Mouse (Mus musculus) liver, embryonic 16.5 days (tissue): ENCODE measurements around the gene Zscan10. TPM values are rescaled to one million over a fixed set of nuclear protein-coding genes. Genes with fewer than 3 reads are reported as not detected.

Experiments
- ATAC-seq: fragments of 200-750 bp; cut with Nextera tagmentation; 2 replicates; pipeline ENCODE4 v1.8.0; 2017; ENCODE audit warnings: low read depth, mild to moderate bottlenecking, moderate number of reproducible peaks, moderate library complexity
- H3K27ac ChIP-seq: fragments of 300-500 bp; sonication (generic); 2 replicates; pipeline ENCODE4 v1.5.1; 2014; ENCODE audit warnings: mild to moderate bottlenecking, low read length
- H3K27me3 ChIP-seq: fragments of 300-500 bp; sonication (generic); 2 replicates; pipeline ENCODE4 v1.6.1; 2014; ENCODE audit warnings: low read depth, low read length, mixed read lengths; ENCODE audit not compliant: control insufficient read depth, insufficient read depth
- H3K36me3 ChIP-seq: fragments of 300-500 bp; sonication (generic); 2 replicates; pipeline ENCODE4 v1.6.1; 2014; ENCODE audit warnings: mild to moderate bottlenecking; ENCODE audit not compliant: control insufficient read depth, insufficient read depth
- H3K4me1 ChIP-seq: fragments of 300-500 bp; sonication (generic); 2 replicates; pipeline ENCODE4 v1.6.1; 2014; ENCODE audit warnings: low read depth, low read length, mixed read lengths; ENCODE audit not compliant: control insufficient read depth
- H3K4me2 ChIP-seq: fragments of 300-500 bp; sonication (generic); 2 replicates; pipeline ENCODE4 v1.6.1; 2014; ENCODE audit warnings: low read depth, low read length, mixed read lengths
- H3K4me3 ChIP-seq: fragments of 300-500 bp; sonication (generic); 2 replicates; pipeline ENCODE4 v1.5.1; 2014; ENCODE audit warnings: low read depth, mild to moderate bottlenecking, low read length
- H3K9ac ChIP-seq: fragments of 300-500 bp; sonication (generic); 2 replicates; pipeline ENCODE4 v1.6.1; 2014; ENCODE audit warnings: low read depth, low read length
- H3K9me3 ChIP-seq: fragments of 300-500 bp; sonication (generic); replicated peaks from 2 replicates; pipeline ENCODE4 v1.6.1; 2016; ENCODE audit warnings: low read length; ENCODE audit not compliant: control insufficient read depth
- WGBS: fragments of 180-500 bp; shearing (Covaris S2); extraction: QIAGEN DNeasy Blood & Tissue Kit; methylation state at CpG from one replicate; pipeline ENCODE4 v1.1.7; 2014; ENCODE audit not compliant: insufficient replicate concordance; 5-methylcytosine and 5-hydroxymethylcytosine counted together
- polyA plus RNA-seq: library from polyadenylated mRNA; unstranded; fragments of >200 nt; fragmentation: Nextera tagmentation; extraction: Ambion mirVana; gene quantifications from 2 replicates; pipeline ENCODE4 v1.2.1, GENCODE M21; 2015

Gene Zscan10
- polyA plus RNA-seq, 1 experiment from 2014 or later: not detected

DNA sequence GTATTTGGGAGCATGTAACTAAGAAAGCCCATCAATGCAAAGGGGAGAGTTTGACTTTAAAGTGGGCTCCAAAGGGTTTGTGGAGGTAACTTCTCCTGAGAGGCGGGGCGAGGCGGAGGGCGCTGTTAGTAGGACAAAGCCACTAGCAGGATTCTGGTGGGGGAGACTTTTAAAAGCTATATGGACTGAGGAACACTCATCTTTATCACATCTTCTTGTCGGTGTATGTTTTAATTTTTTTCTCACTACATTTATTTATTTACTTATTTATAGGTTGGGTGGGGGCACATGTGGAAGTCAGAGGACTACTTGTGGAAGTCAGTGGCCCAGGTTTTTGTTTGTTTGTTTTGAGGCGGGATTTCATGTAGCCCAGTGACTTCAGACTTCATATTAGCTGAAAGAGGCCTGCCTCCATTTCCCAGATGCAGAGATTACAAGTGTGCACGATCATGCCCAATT, 1.0 kb upstream of the Zscan10 start:
- H3K4me2 ChIP-seq: peak overlapping the region; percentile 80
- H3K27ac ChIP-seq: peak overlapping the region; percentile 89
- H3K27me3 ChIP-seq: no peaks in the 10 kb centered on the region
- 14% methylated on average over 7 of the region's 7 CpGs for WGBS
- H3K9me3 ChIP-seq: no peaks in the 10 kb centered on the region
- H3K36me3 ChIP-seq: no peaks in the 10 kb centered on the region
- H3K4me1 ChIP-seq: peaks cover 9% of the 10 kb centered on the region
- ATAC-seq: no peak
- H3K4me3 ChIP-seq: peak overlapping the region; percentile 62
- H3K9ac ChIP-seq: peak overlapping the region; percentile 69

DNA sequence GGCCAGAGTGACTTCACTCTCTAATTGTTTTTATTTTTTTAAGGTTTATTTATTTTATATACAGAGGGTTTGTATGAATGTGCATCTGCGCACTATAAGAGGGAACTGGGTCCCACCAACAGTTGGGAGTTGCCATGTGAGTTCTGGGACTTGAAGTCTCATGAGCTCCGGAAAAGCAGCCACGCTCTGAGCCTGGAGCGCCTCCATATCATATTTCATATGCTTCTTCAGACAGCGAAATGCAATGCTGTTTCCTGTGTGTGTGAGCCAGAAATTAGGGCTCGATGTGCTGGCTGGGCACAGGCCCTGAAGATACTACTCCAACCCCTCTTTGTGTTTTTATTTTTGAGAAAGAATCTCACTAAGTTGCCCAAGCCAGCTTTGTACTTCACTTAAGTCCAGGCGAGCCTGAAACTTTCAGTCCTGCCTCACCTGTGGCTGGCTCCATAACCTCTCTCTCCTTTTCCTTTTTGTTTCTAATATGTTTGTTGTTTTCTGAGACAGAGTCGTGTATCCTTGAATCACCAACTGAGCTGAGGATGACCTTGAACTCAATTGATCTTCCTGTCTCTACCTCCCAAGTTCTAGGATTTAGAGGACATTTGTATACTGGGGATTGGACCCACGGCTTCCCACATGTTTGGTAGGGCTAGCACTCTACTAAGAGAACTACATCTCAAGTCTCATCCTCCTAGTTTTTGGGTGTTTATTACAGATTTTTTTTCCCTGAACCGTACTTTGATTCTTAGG, 1.4 kb downstream of the Zscan10 start:
- Histone ChIP-seq H3K27me3 (no peaks in the 10 kb centered on the region), H3K9ac (no peak overlapping the region), H3K9me3 (no peaks in the 10 kb centered on the region), H3K27ac (no peak overlapping the region), H3K36me3 (no peaks in the 10 kb centered on the region), H3K4me1 (peaks cover 9% of the 10 kb centered on the region), H3K4me2 (no peak overlapping the region), H3K4me3 (no peak overlapping the region)
- ATAC-seq: no peak
- 50% methylated on average over 10 of the region's 10 CpGs for WGBS

DNA sequence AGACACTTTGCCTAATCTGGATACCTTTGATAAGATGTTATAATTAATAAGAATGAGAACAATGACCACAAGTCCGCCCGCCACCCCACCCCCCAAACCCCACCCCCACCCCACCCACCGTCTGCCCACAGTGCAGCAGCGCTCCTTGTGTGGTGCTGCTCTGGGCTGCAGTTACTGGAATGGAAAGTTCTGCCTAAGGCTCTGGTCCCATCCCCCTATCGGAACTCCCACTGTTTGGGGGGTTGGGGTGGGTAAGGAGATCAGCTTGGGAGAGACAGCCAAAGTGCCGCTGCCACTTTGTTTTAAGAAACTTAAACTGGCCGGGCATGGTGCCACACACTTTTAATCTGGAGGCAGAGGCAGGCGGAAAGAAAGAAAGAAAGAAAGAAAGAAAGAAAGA, 2.4 kb downstream of the Zscan10 start:
- Histone ChIP-seq H3K36me3 (no peaks in the 10 kb centered on the region), H3K9ac (no peak overlapping the region), H3K27me3 (no peaks in the 10 kb centered on the region), H3K9me3 (no peaks in the 10 kb centered on the region), H3K4me3 (no peak overlapping the region), H3K27ac (no peak overlapping the region), H3K4me1 (peaks cover 9% of the 10 kb centered on the region), H3K4me2 (no peak overlapping the region)
- 29% methylated on average over 8 of the region's 8 CpGs for WGBS
- ATAC-seq: no peak

DNA sequence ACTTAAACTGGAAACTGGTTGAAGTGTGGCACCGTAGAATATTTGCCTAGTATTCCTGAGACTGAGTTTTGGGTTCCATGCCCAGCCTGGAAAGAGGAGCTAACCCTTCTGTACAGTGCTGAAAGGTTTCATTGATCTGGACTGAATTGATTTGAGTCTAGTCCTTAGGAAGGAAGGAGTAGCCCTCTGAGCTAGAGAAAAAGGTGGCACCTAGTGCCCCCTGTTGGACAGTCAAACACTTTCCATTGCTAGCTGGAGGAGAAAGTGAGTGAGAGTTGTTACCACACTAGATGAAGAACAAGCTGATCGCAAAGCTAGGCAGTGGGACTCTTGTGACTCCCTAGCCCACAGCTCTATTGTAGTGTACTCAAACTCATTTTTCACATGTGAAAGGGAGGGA, 2.9 kb downstream of the Zscan10 start:
- Histone ChIP-seq H3K4me2 (no peak overlapping the region), H3K9ac (no peak overlapping the region), H3K27ac (no peak overlapping the region), H3K36me3 (no peaks in the 10 kb centered on the region), H3K9me3 (no peaks in the 10 kb centered on the region), H3K27me3 (no peaks in the 10 kb centered on the region), H3K4me3 (no peak overlapping the region), H3K4me1 (peaks cover 9% of the 10 kb centered on the region)
- 43% methylated on average over 2 of the region's 2 CpGs for WGBS
- no peak for ATAC-seq

DNA sequence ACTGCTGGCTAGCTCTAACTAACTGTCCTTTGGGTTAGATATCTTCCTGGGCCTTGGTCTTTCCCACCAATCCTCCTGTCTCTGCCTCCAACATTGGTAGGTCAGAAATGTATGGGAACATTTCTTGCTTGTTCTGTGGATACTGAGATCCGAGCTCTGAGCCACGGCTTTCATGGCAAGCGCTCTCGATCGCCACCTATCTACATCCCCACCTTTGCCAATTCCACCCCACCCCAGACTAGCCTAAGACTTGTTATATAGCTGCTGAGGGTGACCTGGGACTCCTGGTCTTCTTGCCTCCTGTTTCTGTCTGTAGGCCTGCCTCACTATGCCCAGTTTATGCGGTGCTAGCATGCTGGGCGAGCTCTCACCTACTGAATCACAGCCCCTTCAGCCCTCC, 3.7 kb downstream of the Zscan10 start:
- Histone ChIP-seq H3K9me3 (no peaks in the 10 kb centered on the region), H3K4me3 (no peak overlapping the region), H3K27me3 (no peaks in the 10 kb centered on the region), H3K9ac (no peak overlapping the region), H3K36me3 (no peaks in the 10 kb centered on the region), H3K4me2 (no peak overlapping the region), H3K4me1 (peaks cover 7% of the 10 kb centered on the region), H3K27ac (no peak overlapping the region)
- 67% methylated on average over 7 of the region's 7 CpGs for WGBS
- ATAC-seq: no peak

DNA sequence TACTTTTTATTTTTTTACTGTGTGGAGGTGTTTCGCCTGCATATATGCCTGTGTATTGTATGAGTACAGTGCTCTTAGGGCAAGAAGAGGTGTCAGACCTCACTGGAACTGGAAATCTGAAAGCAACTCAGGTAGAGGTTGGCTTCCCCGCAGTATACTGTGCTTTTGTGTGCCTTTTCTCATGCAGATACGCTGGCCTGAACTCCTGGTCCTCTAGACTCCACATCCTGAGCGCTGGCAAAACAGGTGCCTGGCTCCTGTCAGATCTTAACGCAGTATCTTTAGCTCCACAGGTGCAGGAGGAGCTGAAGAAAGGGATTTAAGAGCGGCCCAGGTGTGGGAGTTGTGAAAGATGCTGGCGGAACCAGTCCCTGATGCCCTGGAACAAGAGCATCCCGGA, 4.6 kb downstream of the Zscan10 start:
- H3K4me3 ChIP-seq: no peak overlapping the region
- ATAC-seq: no peak
- H3K4me2 ChIP-seq: no peak overlapping the region
- no peaks in the 10 kb centered on the region for H3K9me3 ChIP-seq
- no peaks in the 10 kb centered on the region for H3K4me1 ChIP-seq
- no peak overlapping the region for H3K27ac ChIP-seq
- H3K9ac ChIP-seq: no peak overlapping the region
- no peaks in the 10 kb centered on the region for H3K27me3 ChIP-seq
- WGBS: 62% methylated on average over 8 of the region's 8 CpGs
- no peaks in the 10 kb centered on the region for H3K36me3 ChIP-seq

DNA sequence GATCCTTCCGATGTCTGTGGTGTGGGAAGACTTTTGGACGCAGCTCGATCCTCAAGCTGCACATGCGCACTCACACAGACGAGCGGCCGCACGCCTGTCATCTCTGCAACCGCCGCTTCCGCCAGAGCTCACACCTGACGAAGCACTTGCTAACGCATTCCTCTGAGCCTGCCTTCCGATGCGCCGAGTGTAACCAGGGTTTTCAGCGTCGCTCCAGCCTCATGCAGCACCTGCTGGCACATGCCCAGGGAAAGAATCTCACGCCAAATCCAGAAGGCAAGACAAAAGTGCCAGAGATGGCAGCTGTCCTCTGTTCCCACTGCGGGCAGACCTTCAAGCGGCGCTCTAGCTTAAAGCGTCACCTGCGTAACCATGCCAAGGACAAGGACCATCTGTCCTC, 9.0 kb downstream of the Zscan10 start:
- Histone ChIP-seq H3K27ac (no peak overlapping the region), H3K36me3 (no peaks in the 10 kb centered on the region), H3K9ac (no peak overlapping the region), H3K27me3 (no peaks in the 10 kb centered on the region), H3K4me2 (no peak overlapping the region), H3K9me3 (no peaks in the 10 kb centered on the region), H3K4me3 (no peak overlapping the region), H3K4me1 (no peaks in the 10 kb centered on the region)
- no peak for ATAC-seq
- 84% methylated on average over 24 of the region's 24 CpGs for WGBS

DNA sequence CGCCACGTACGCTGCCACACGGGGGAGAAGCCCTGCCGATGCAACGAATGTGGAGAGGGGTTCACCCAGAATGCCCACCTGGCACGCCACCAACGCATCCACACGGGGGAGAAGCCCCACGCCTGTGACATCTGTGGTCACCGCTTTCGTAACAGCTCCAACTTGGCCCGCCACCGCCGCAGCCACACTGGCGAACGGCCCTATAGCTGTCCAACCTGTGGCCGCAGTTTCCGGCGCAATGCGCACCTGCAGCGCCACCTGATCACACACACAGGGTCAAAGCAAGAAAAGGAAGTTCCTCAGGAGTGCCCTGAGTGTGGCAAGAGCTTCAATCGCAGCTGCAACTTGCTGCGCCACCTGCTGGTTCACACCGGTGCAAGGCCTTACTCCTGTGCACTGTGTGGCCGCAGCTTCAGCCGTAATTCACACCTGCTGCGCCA, 9.7 kb downstream of the Zscan10 start:
- H3K36me3 ChIP-seq: no peaks in the 10 kb centered on the region
- no peak overlapping the region for H3K9ac ChIP-seq
- H3K27ac ChIP-seq: no peak overlapping the region
- no peak overlapping the region for H3K4me2 ChIP-seq
- no peaks in the 10 kb centered on the region for H3K4me1 ChIP-seq
- H3K9me3 ChIP-seq: no peaks in the 10 kb centered on the region
- ATAC-seq: peak; percentile 50; the same call in 1 of the 2 replicates
- 63% methylated on average over 28 of the region's 28 CpGs for WGBS
- no peak overlapping the region for H3K4me3 ChIP-seq
- no peaks in the 10 kb centered on the region for H3K27me3 ChIP-seq

DNA sequence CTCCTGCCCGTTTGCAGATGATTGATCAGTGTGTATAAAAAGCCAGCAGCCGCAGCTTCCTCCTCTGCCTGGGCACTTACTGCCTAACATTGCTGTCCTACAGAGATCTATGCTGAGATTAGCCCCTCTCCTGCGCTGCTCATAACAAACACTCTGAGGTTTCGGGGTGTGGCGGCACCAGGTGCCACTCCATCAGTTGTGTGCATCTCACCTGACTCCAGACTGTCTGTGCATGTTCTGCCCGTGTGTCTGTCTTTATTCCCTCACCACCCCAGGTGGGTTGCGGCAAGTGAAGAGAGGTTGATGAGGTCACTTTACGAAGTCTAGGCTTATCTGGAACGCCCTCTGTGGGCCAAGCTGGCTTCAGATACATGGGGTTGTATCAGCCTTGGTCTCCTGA, 16.4 kb downstream of the Zscan10 start:
- ATAC-seq: no peak
- WGBS: 14% methylated on average over 9 of the region's 9 CpGs
- H3K9me3 ChIP-seq: no peaks in the 10 kb centered on the region

More for the DNA sequence above, 16.4 kb downstream of the Zscan10 start:
- Histone ChIP-seq H3K27me3 (peaks cover 7% of the 10 kb centered on the region), H3K4me3 (no peak overlapping the region), H3K4me2 (no peak overlapping the region), H3K27ac (no peak overlapping the region), H3K4me1 (no peaks in the 10 kb centered on the region), H3K9ac (no peak overlapping the region), H3K36me3 (no peaks in the 10 kb centered on the region)
